Mouse (Mus musculus): Measurements from ENCODE around the gene Rps21.
A peak's percentile ranks its signal among the peaks of the same experiment; 100 is the strongest.

The Rps21 gene

DNA sequence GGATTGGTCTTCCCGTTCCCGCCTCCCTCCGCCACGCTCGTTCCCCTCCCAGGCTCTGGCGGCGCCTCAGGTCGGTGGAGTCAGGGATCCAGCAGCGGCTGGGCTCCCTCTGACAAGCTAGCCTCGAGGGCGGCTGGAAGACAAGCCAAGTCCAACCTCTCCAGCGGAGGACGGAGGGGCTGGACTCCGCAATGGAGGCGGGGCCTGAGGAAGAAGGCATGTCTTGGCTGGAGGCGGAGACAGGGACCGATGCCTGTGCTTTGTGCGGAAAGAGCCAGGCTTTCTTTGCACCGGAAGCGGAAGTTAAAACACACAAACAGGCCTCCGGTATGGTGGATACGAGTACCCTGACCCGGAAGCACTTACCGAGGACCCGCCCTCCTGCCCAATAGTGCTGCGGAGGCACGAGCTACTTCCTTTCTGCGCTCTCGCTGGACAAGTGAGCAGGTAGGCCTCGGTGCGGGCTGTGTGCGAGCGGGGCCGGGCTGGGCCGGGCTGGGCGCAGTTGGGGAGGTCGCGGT, at the start of gene Rps21:
Gene Rps21 (plus strand): TSS at position 377 of the 521 bp plus-strand sequence.
- peak; percentile 100 for DNase-seq (ENCODE audit: low spot score)

DNA sequence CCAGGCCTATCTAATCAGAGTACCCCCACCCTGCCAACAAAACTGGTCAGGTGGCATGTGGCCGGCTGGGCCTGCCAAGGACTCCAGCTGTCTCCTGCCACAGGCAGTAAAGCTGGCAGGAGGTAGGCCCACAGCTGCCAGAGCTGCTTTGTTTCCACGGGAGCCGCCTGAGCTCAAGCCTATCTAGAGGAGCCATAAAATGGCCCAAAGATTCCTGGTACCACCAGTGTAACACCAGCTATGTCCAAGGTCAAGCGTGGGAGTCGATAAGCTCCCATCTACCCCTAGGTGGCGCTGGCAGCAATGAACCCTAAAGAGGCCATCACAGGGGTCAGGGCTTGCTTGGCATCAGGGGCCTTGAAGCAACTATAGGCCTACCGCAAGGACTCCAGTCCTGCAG, 49.3 kb upstream of the Rps21 start:
- DNase-seq (ENCODE audit: low spot score), result peak; percentile 34

DNA sequence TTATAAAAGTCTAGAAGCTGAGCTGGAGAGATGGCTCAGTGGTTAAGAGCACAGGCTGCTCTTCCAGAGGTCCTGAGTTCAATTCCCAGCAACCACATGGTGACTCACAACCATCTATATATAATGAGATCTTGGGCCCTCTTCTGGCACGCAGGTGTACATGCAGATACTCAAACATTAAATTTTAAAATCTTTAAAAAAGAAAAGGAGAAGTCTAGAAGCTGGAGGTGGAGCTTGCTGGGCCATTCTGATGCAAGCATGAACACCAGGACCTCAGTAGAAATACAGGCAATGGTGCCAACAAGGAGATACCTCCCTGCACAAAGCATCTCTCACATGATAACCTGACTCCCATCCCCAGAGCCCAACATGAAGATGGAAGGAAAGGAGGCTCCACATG, 48.2 kb upstream of the Rps21 start:
- no peak for DNase-seq (ENCODE audit: low spot score)

DNA sequence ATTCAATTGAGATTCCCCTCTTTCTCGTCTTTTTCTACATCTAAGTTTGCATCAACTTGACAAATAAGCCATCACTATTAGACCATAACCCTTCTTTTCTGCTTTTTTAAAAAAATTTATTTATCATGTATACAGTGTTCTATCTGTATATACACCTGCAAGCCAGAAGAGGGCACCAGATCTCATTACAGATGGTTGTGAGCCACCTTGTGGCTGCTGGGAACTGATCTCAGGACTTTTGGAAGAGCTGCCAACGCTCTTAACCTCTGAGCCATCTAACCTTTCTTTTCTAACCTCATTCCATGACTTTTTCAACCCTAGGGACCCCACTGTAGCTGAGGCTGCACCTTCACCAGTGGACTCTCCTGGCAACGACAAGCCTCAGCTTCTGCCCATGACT, 44.9 kb upstream of the Rps21 start:
- no peak for DNase-seq (ENCODE audit: low spot score)

DNA sequence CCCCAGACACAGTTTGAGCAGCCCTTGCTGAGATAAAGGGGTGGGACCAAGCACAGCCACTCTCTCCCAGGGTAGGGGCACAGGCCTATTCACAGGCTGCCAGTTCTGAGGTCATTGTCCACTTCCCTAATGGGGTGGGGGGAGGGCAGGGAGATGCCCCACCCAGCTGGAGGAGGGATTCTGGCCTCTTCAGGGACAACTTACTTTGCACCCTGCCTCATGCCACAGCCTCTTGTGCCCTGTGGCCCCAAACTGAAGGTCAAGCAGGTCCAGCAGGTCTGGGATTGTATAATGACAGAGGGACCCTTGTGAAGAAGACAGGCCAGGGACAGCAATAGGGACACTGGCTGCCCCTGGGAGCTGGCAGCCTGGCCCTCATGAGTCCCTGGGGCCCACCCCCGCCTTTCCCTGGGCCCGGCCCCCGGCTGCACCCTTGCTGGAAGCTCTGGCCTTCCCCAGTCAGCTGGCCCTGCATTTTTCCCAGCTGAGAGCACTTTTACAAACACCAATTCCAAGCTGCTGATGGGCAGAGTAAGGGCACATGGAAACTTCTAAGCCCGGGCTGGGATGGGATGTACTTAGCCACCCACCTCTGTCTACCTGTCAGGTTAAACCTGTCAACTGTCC, 42.7 kb upstream of the Rps21 start:
- DNase-seq (ENCODE audit: low spot score), result peak; percentile 23

DNA sequence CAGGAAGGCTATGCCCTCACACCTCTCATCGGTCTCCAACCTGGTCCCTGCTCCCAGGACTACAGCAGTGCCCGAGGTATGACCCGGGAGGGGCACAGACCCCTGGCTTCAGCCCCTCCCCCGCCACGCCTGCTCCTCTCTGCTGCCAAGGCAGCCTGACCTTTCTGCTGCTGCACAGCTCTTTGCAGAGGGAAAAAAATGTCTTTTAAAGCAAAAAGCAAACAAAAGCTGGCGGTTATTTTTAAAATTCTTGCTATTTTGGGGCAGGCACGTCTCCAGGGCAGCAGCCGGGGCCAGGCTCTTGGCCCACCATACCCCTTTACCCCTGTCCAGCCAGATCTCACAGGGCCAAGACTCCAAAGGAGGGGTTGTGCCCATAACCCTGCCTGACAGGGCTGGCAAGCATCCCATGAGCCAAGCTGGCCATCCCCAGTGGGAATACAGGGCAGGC, 42.1 kb upstream of the Rps21 start:
- DNase-seq (ENCODE audit: low spot score), result peak; percentile 73

DNA sequence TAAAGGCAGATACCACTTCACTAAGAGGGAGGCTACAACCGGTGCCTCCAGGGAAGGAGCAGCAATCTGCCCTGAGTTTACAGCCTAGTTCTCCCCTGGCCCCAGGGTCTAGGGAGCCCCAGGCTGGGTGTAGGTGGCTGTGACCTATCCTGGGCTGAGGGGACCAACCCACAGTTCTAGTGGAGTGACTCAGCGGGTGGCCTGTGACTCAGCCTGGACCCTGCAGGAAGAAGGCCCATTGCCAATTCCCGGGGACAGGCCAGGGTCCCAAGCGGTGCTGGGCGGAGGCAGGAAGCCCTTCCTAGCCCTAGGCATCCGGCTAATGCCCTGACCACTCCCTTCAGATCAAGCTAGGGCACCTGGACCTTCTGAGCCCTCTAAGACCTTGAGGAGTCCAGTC, 41.2 kb upstream of the Rps21 start:
- DNase-seq (ENCODE audit: low spot score), result no peak

DNA sequence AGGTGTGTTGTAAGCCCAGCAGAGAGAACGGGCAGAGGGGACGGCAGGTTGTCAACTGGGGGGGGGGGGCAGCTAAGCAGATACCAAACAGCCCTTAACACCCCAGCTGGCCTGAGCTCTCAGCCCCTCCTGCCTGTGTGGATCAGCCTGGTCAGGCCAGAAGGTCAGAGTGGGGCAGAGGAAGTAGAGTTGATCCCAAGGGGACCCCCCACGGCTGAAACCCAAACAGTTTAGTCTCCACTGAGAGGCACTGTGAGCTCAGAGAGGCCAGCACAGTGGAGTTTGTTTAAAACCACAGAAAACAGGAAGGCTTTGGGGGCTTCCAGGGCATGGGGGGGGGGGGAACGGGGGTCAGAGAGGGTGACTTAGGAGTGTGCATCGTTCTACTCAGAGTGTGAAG, 40.3 kb upstream of the Rps21 start:
- no peak for DNase-seq (ENCODE audit: low spot score)

DNA sequence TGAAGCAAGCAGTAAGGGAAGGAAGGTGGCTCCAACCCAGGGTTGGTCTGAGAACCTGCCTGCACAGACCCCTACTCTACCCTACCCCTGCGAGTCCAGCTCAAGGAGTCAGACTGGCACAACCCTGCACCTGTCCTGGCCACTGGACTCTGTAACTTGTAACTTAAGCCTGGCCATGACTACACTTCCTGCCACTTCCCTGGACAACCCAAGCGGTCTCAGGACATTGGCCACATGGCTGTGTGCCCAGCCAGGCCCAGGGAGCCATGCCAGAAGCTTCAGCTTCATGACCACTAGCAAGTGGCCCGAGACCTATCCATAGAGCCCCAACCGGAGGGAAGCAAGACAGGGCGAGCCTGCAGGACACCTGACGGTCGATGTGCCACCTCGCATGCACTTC, 39.6 kb upstream of the Rps21 start:
- peak; percentile 77 for DNase-seq (ENCODE audit: low spot score)

DNA sequence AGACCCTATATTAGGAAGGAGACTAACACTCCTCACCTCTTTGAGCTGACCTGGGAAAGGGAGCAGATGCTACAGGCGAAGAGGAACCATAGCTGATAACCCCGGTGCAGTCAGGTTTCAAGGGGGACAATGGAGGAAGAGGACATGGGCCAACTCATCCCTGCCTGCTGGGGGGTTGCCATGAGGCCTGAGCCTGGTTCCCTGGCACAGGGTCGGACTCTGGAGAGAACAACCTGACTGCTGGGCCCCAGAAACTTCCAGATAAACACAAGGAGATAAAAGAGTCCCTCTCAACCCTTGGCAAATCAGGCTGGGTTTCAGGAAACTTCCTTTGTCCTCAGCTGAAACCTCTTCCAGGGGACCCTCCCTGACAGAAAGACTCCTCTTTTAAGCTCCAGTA, 38.9 kb upstream of the Rps21 start:
- no peak for DNase-seq (ENCODE audit: low spot score)

DNA sequence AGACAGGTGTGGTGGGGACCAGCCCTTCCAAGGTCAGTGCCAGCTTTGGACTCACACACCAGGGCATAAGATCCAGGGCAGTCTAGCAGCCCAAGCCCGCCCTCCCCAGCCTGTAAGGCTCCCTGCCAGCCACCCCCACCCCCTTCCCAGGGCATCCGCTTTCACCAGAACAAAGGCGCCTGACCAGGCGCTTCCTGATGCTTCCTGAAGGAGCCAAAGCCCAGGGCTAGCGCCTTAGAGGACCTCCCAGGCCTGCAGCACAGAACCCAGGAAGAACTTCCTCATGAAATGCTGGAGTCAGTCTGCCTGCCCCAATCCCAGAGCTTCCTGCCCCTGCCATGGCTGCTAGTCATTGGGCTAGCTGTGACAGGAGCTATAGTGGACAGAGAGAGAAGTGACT, 38.5 kb upstream of the Rps21 start:
- no peak for DNase-seq (ENCODE audit: low spot score)

DNA sequence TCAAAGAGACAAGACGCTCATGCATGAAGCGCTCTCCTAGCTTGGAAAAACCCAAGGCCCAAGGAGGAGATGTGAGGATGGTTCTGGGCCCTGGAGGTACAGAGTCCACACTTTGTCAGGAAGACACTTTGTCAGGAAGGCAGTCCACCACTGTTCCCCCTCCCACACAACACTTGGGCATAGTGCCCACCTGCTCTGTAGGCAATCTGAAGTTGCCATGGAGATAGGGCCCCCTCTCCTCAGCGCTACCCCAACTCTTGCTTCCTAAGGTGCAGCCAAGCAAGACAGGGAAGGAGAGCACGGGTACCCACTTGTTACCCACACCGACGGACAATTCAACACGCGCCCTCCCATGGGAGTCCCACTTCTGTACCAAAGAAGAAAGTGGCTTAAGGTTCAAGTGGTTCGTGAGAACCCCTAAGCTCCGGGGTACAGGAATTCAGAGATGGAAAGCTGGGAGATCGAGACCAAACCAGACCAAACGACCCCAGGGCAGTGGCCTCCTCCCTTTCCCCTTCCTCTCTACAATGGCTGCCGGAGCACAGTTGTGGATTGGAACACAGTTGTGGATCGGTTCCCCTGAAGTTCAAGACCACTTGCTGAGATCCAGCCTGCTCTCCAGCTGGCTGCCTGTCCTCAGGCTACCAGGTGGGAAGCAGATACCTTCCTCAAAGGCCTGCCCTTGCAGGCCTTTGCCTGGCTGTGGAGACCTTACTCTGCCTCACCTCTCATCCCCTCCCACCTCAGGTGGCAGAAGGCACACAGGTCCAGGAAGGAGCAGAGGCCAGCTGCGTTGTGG, 37.8 kb upstream of the Rps21 start:
- DNase-seq (ENCODE audit: low spot score), result no peak

DNA sequence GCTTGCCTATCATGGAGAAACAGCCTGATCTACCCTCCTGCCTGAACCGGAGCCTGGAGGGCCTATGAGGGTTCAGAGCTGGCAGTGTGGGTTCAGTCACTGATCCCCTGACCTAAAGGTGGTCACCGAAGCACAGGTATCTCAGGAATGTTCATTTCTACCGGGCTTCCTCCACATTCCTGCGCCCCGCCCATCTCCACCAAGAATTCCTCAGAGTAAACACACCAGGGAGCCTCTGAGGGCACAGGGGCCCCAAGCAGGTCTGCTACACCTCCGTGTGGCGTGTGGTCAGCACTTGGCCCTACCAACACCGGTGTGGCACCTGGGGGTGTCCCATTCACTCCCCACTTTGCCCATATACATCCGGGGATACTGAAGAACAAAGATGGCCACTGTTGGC, 37.0 kb upstream of the Rps21 start:
- DNase-seq (ENCODE audit: low spot score), result no peak

DNA sequence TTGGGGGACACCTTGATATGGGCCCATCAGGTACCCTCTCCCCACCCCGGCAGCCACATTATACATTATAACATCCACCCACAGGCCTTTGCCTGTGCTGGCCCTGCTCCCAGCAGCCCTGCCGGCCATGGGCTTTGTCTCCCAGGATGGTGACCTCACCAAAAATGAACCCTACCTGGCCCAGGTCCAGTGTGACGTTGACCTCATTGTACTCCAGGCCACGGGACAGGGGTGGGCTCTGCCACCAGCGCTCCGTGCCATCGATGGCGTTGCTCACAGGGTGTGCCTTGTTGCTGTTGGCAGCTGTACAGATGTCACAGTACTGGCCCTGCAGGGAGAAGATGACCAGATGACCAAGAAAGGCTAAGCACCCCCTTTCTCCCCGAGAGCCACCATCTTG, 36.1 kb upstream of the Rps21 start:
- DNase-seq (ENCODE audit: low spot score), result no peak

DNA sequence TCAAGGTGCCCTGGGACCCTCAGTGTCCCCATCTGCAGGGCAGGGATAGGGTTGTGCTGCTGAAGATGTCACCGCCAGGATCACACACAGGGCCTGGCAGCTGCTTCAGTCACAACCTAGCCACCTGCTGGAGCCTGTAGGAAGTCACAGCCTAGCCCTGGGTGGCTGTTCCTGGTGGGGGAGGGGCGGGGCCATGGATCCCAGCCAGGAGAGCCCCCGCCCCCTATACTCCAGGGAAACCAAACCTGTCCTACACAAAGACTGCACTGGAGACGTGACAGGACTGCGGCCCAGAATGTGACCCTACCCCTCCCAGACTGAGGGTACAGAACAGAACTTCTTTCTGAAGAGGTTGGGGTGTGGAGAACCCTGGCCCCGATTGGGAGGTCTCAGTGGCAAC, 34.9 kb upstream of the Rps21 start:
- DNase-seq (ENCODE audit: low spot score), result no peak

DNA sequence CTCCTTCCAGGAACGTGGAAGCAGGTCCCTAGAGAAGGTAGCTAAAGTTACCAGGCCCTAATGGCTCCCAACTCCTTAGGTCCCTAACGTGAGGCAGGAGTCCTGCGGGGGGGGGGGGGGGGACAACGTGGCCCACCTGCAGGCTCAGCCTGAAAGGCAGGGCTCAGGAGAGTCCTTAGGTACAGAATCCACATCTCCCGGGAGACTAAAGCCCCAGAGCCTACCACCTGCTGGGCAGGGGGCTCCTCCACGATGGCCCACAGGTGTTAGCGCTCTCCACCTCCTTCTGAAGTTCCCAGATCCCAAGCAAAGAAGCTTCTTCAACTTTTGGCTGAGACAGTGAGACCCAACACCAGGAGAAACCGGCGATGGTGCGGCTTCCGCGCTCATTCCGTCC, 32.5 kb upstream of the Rps21 start:
- DNase-seq (ENCODE audit: low spot score), result no peak

DNA sequence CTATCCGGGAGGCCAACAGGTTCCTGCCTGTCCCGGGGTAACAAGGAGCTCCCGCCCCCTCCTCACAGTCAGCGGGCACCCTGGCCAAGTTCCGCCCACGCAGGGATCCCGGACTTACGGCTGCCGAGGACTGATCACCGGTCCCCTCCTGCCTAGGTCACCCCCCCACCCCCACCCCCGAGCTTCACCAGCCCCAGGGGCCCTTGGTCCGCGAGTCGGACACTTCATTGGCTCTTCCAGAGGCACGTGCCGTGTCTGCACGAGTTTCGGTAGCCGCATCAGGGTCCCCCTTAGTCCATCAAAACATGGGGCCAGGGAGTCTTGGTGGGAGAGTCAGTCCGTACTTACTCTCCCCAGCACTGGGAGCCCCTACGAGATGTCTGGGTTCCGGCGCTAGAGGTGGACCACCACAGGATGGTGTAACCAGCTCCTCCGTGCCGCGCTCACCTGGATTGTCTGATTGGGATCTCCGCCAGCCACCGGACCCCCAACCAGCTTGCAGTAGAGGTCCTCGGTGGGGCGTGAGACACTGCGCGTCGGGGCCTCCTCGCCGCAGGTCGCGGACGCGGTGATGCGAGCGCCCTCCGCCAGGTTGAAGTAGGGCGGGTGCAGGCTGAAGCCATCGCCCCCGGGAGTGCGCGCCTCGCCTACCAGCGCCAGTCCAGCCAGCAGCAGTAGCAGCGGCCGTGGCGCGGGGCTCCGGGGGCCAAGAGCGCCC, 32.0 kb upstream of the Rps21 start:
- no peak for DNase-seq (ENCODE audit: low spot score)

DNA sequence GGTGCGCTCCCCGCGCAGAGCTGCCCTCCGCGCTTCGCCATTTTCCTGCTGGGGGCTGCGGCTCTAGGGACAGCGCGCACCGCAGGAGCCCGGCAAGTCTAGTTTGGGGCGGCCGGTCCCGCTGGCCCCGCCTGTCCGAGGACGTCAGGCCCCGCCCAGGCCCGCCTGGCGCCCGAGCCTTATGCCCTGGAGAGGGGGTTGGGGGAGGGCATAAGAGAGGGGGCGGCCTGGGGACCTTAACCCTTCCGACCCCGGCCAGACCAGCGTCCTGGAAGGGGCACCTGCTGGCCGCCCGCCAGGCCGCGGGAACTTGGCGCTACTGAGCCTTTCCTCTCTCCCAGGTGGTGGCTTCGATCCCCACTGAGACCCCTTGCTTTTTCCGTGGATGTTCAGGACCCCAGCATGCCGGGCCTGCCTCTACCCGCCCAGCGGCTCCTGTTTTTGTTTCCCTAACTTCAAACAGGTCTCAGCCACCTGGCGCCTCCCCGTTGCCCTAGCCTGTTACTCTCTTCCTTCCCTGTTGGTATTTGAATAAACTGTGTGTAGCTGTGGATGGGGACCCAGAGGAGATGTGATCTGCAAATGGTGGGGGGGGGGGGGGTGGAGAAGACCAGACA, 31.3 kb upstream of the Rps21 start, which contains the start of gene Lama5:
Gene Lama5 (minus strand): TSS at position 98 of the 617 bp plus-strand sequence.
- no peak for DNase-seq (ENCODE audit: low spot score)

DNA sequence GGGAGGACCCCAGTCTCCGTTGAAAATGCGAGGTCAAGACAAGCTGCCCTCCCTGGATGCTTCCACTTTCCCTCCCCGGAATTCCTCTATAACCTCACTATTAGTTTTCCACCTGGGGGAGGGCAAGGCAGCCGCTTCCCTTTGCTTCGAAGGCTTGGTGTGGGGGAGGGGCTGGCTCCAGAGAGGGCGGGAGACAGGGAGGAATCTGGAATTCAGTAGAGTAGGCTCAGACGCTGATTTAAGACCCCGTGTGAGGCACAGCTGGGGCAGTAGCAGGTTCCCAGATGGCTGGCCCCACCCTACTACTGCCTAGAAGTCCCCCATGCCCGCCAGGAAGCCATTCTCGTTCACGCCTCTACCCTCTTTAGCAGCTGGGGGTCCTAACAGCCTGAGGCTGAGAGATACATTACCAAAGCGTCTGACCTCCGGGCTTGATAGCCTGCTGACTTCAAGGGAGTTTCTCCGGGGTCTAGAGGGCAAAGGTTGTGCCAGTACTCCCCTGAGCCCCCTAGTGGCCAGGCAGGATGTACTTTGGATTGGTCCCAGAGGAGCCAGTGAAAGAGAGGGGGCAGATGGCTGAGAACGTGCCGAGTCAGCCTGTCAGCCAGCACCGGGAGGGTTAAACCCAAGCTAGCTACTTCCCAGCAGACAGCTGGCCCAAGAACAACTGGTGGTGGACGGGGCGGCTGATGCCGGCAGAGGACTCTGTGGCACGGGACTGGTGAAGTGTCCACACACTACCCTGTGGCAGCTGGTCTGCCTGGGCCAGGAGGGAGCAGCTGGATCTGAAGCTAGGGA, 29.7 kb upstream of the Rps21 start:
- peak; percentile 42 for DNase-seq (ENCODE audit: low spot score)

DNA sequence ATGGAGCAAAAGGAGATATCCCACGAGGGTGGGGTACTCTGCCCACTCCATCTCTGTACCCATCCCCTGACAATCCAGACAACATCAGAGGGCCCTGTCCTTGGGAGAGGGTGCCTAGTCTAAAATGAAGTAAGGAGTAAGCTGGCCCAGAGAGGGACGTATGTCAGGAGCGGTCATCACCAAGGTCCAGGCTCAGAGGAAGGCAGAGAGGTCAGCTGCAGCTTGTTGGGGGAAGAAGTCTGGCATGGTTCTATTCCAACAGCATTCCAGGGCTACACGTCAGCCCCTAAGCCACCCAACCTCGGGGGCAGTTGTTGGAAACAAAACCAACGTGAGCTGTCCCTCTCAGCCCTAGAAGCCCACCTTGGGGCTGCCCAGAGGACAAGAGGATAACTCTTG, 29.1 kb upstream of the Rps21 start:
- DNase-seq (ENCODE audit: low spot score), result no peak

DNA sequence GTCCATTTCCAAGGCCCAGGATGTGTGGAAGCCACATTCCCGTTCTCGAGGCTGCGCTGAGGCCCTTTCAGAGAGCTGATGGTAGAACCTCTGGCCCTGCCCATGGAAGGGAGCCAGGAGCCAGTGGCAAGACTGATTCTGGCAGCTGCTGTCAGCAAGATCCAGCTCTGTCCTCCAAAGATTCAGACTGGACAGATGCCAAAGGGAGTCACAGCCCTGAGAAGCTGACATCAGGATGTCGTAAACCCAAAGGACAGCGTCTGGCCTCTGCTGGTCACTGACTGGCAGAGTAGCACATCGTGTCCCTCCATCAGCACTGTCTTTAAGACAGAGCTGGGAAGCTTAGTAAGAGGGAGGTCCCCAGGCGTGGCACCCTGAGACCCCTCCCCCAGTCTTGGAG, 28.6 kb upstream of the Rps21 start:
- peak; percentile 95 for DNase-seq (ENCODE audit: low spot score)

DNA sequence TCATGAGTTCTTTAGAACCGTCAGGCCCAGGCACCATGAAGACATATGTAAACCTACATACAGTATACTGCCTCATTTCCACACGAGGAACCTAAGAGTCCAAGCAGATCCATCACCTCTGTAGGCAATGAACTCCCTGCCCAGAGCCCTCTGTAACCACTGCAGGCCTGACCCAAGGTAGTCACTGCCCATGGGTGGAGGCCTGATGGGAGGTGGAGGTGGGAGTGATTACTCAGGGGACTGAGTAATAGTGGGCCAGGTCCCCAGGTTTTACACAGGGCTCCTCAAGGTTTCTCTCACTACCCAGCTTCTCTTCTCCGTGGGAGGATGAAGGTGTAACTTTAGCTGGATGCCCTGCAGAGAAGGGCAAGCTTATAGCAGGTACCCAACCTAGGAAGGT, 28.0 kb upstream of the Rps21 start:
- DNase-seq (ENCODE audit: low spot score), result no peak

All from adipocyte (in vitro differentiated cells).